Mouse (Mus musculus) ovary, postnatal 36 days (tissue): ENCODE measurements around the gene Plekha7.
A peak's percentile ranks its signal among the peaks of the same experiment; 100 is the strongest.

Experiments
- DNase-seq: peaks from one replicate; pipeline ENCODE4 v3.0.0; 2022; ENCODE audit warnings: low spot score, mixed read lengths

The Plekha7 gene

DNA sequence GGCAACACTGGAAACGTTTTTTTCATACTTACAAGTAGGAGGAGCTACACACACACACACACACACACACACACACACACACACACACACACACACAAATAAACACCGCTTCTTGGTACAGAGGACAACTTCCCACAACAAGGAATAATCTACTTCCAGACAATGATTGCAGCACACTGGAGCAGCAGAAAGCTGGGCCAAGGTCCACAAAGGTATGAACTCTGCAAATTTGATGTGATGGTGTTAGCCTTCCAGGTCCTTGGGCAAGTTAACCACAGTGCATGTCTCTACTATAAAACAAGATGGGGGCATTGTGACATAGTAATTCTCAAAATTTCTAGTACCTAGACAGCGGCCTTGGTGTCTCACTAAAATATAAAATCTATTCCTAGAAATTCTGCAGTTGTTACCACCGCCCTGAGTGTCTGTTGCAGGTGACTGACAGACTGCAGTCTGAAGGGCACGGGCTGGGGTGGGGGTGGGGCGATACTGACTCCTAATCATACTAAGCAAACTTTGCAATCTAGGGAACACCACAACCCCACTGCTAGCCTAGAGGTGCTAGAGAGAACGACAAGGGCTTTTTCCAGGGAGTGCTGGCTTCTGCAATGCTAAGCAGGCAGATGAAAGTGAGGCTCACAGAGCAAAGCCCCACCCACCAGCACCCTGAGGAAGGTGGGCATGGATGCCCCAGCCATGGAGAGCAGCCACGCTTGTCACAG lies 85.7 kb downstream of the Plekha7 start:
- no peak for DNase-seq

- DNase-seq: no peak
Observed at GRCm38 (mm10) chr7:116221883-116222282, 86.3 kb downstream of the Plekha7 start.

DNA sequence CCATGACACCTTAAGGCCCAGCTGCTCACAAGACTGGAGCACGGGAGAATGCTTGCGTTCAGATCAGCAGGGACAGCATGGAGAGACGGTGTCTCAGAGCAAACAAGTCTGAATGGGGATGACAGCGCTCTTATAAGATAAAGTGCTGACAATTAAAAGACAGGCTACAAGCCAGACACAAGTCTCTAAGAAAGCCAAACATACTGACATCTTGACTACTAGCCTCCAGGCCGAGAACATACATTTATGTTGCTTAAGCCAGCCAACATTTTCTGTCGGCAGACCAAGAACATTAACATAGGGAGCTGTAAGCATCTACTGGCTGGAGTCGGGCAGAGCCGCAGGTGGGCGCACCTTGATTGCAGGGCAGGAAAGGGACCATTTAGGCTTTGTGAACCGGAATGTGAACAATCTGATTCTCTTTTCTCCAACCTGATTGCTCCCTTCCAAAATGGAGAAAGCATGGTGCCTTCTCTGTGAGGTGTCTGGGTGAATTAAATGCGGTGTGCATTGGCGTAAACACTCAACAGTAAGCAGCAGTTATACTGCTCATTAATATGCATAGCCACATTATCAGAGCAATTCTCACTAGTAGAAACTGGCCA lies 88.0 kb downstream of the Plekha7 start:
- DNase-seq: no peak

GRCm38 (mm10) chr7:116217747-116218146 lies 90.4 kb downstream of the Plekha7 start:
- DNase-seq: no peak

DNA sequence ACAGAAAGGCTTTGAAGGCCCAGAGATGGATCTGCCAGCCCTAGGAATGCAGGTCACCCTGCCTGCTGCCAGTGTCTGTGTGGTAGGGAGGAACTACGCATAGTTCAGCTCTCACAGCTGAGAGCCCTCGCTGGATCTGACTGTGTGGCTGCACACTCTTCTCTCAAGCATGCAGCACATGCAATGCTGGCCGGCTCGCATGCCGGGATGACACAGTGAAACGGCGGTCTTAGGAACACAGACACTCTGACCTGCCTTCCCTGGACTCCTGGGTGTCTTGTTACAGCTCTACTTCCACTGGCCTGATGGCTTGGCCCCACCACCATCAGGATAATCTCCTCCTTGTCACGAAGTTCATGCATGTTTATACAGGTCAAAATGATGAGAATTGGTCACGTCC lies 96.3 kb downstream of the Plekha7 start:
- no peak for DNase-seq

- no peak for DNase-seq
Observed at GRCm38 (mm10) chr7:116209926-116210631, 98.1 kb downstream of the Plekha7 start.

DNA sequence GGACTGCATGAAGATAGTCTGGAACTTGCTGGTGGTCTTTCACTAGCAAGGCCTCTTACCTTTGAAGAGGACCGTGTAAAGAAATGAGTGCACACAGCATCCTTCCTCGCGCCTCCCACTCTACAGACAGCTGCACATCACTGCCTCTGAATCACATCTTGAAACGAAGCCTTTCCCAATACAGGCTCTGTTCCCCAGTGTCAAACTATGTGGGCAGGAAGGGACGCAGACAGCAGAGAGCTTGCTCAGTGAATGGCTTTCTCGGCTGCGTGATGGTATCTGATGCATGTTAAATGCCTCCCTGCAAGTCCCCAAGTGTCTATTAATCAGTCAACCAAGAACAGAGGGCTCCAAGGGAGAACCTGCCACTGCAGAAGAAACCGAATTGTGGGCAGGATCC lies 99.3 kb downstream of the Plekha7 start:
- DNase-seq: no peak

DNA sequence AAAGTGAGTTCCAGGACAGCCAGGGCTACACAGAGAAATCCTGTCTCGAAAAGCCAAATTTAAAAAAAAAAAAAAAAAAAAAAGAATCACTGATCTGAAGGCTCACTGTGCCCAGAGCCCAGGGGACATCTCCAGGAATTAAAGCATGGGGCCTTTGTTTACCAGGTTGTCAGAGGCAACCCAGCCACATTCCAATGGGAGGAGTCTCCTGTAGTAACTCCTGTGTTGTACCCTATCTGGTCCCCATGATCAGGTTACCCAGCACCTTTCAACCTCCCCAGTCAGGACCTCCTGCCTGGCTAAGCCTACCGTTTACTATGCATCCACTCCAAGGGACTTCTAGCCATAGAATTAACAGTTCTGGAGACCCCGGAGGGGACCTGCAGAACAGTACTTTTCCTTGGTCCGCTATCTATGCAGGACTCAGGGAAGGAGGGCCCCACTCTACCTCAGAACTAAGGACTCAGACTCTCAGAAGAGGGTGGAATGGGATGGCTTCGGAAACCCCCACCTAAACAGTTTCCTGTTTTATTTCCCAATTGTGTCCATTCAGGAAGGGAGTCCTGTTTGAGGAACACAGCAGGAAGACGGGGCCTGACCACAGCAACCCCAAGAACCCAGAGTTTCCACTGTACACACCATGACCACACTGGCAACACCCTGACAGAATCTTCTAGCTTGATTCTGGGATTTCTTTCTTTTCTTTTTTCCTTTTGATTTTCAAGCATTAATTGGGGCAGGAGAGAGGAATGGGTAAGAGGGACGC lies 101.2 kb downstream of the Plekha7 start:
- DNase-seq: no peak

GRCm38 (mm10) chr7:116205451-116205850 lies 102.7 kb downstream of the Plekha7 start:
- no peak for DNase-seq

- DNase-seq: no peak
Observed at GRCm38 (mm10) chr7:116202033-116202681, 106.0 kb downstream of the Plekha7 start.

DNA sequence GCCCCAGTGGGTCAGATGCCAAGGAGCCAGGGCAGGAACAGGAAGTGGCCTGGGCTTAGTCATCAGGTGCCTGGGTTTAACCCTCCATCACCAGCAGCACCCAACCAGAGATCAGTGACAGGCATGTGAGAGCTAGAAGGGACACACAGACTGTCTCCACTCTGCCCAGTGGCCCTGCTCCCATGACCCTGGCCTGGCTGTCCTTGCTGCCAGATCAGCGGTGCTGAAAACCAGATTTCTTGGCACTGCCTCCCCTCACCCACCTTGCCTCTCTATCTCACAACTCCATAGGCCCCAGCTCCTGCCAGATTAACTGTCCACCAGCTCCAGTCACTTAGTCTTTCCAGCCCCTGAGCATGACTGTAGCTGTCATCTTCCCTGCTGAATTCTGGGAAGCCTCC lies 107.2 kb downstream of the Plekha7 start:
- no peak for DNase-seq

GRCm38 (mm10) chr7:116200544-116200943 lies 107.6 kb downstream of the Plekha7 start:
- DNase-seq: no peak

GRCm38 (mm10) chr7:116198902-116199301 lies 109.3 kb downstream of the Plekha7 start:
- DNase-seq: no peak

GRCm38 (mm10) chr7:116198407-116198806 lies 109.8 kb downstream of the Plekha7 start:
- peak; percentile 34 for DNase-seq

GRCm38 (mm10) chr7:116196974-116197679 lies 111.0 kb downstream of the Plekha7 start:
- DNase-seq: peak; percentile 21

DNA sequence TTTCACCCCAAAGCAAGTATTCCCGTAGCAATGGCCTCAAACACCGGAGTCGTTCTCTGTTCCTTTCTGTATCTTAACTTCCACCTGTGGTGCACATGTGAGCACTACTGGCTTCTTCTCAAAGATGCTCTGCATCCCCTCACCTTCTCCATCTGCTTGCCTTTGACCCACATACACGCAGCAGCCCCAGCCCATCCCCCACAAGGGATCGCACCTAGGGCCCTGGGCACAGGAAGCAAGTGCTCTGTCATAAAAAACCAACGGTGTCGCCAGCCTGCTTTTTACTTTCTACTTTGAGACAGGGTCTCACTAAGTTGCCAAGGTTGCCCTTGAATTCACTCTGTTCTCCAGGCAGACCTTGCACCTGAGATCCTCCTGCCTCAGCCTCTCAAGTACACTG lies 113.2 kb downstream of the Plekha7 start:
- no peak for DNase-seq

DNA sequence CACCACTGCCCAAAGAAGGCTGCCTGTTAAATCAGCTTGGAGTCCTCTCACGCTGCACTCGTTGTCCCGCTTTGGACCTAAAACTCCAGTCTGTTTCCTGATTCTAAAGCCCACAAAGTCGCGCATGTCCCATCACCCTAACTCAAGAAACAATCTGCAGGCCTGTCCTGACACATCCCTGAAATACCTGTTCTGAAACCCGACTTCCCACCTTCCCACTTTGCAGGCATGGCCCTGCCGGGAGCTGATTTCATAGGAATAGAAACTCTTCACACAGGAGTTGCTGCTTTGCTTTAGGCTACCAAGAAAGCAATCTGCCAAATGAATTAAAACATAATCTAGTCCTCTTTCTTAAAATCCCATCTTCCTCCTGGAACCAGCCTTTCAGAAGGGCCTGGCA lies 115.2 kb downstream of the Plekha7 start:
- DNase-seq: no peak

DNA sequence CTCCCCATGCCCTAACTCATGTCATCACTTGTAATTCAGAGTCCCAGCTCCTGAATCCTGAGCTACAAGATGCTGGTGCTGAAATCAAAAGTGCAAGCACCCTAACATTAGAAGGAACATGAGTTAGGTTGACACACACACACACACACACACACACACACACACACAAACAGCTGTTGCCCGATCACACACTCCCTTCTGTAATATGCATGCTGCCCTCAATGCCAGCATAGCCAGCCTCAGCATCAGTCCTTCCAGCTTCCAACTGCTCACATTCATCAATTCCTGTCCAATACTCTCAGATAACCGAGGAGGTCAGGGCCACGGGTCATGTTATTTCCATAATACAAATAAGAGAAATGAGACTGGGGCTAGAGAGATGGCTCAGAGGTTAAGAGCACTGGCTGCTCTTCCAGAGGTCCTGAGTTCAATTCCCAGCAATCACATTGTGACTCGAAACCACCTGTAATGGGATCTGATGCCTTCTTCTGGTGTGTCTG lies 116.0 kb downstream of the Plekha7 start:
- DNase-seq: no peak

DNA sequence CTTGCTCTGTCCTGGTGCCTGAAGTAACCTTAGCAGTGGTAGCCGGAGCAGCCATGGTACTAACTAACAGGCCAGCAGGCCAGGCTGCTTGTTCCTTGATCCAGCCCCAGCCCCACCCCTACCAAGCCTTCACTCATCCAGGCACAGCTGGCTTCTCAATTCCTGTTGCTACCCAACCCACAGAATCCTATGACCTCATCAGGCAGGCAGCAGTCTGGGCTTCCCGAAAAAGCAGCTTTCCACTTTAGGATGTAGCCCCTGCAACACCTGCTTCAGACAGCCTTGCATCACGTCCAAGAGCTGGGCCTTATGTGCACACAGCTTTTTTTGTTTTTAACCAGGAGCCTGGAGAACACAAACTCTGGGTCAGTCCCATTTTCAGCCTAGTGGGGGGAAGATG lies 117.0 kb downstream of the Plekha7 start:
- DNase-seq: no peak

GRCm38 (mm10) chr7:116189708-116190107 lies 118.5 kb downstream of the Plekha7 start:
- no peak for DNase-seq

DNA sequence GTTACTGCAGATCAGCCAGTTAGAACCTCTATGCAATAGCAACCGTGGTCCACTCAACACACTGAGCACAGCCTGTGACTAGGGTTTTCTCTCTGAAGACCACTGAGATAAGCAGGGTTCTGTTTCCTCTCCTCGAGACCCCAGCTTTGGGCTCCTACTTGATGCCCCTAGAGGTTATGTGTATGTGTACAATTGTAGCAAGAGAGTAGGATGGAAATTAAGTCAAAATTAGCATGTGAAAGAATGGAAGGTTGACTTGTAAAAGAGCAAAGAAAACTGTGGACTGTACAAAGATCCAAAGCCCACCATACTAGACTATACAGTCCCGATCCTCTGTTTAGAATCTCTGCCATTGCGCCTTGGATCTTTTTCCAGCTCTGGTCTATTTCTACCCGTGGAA lies 119.8 kb downstream of the Plekha7 start:
- no peak for DNase-seq
